Mouse (Mus musculus) thymus, adult 2 months (tissue): Measurements from ENCODE around the gene 9230112D13Rik.

Experiments used
- CTCF ChIP-seq: fragments of 200-500 bp; IDR thresholded peaks from 2 replicates; pipeline ENCODE4 v1.5.1; 2012; ENCODE audit warnings: mild to moderate bottlenecking, control low read depth, low read length, moderate library complexity, borderline replicate concordance; ENCODE audit not compliant: control insufficient read depth, poor library complexity, insufficient read depth; ENCODE audit errors: extremely low read depth
- POLR2A ChIP-seq: fragments of 200-500 bp; IDR thresholded peaks from 2 replicates; pipeline ENCODE4 v1.6.1; 2012; ENCODE audit warnings: mild to moderate bottlenecking, low read length, control low read depth, moderate library complexity; ENCODE audit not compliant: control insufficient read depth, poor library complexity, insufficient read depth; ENCODE audit errors: extremely low read depth

DNA sequence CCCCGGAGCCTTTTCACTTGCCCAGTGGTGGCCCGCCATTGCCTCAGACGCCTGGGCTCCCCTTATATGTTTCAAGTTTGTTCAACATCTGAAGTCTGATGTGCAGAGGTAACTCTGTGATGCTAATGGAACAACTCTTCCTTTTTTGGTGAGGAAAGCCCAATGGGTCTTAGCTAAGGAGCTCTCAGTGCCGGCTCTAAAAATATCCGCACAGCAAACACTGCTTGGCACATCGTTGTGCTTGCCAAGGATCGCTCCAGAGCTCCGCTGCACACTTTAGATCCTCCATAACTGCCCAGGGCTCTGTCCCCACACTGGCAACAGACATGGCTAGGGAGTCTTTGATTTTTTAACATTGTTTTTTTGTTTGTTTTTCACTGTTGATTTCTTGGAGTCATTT is 6.2 kb upstream of the 9230112D13Rik start:
- no peak for TF ChIP-seq CTCF
- TF ChIP-seq POLR2A, result no peak
